Mouse (Mus musculus) urinary bladder, postnatal 14 days (tissue): ENCODE data around the gene Ep400.
A peak's percentile ranks its signal among the peaks of the same experiment; 100 is the strongest.
"Not testable (repeated sequence)": the region's sequence is repeated elsewhere in the genome, so short reads cannot be mapped to it uniquely, and the experiment has no call there.

Experiments
- DNase-seq: peaks from one replicate; pipeline ENCODE4 v3.0.0; 2021; ENCODE audit warnings: low spot score

Gene Ep400

DNA sequence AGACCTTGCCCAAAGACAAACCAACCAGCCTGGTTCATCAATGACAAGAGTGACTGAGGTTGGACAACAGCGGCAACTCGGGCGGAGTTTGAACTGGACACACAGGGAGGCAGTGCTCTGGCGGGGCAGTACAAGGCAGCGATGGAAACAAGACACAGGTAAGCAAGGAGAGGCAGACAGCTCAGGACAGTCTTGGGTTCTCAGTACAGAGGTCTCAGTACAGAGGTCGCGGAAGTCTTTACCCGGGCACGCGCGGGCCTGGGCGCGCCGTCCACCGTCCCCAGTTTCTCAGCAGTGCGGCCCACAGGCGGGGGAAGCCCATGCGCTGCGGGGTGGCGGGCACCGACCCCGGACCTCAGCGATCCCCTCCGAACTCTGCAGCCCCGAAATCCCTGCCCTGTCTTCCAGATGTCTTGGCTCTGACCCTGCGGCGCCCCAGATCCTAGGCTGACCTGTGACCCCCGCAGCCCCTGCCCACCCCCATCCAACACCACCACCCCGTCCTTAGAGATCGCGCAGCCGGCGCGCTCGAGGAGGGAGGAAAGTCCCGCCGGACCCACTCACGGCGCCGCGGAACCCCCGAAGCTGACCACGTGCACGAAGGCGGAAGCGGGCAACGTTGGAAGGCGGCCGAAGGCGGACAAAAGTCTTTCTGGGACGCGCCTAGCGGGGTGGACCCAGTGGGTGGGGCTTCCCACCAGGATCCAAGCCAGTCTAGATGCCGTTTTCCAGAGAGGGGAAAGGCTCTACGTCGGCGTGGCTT lies 9.7 kb upstream of the Ep400 start, which contains the start of gene Pus1:
Gene Pus1, minus strand, starts transcription at position 662 of the 763 bp plus-strand sequence.
- DNase-seq, result peak; percentile 95

DNA sequence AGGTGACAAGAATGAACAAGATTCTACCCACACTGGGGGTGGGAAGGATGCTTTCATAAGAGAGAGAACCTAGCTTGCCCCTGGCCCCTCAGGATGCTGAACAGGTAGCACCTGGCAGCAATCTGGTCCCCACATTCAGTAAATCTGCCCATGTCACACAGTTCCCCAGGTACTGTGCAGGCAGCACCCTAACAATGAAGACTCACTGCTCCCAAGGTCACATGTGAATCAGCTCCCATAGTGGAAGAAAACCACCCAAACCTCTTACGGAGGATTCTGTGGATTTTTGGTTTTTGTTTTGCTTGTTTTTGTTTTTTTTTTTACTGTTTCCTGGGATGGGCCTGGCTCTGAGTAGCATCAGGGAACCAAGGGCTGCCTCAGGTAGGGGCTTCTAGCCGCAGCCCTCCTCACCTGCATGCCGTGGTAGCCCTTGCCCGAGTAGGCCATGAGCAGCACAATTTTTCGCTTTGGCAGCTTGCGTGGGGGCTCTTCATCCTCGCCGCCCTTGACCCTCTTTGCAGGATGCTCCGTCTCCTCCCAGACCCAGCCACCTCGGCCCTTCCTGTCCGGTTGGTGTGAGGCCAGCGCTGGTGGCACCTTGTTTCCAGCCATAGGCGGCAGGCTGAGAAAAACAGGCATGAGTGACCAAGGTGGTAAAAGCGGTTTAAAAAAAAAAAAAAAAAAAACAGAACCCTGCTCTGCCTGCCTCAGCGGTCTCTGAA lies 8.9 kb upstream of the Ep400 start:
- DNase-seq, result no peak

DNA sequence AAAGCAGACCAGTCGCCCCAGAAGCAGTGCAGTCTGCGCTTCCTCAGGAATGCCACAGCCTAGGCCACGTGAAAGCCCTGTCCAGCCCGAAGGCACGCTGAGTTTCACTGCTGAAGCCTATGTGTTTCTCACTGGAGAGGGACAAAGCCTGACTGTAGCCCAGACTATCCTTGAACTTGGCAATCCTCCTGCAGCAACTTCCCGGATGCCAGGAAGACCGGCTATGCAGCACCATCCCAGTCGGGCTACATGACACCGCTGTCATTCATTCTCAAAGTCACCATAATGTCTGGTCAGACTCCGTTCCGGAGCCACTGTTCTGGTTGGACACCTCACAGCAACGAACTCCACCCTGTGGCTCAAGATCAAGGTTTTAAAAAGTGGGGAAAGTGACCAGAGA lies 7.7 kb upstream of the Ep400 start:
- no peak for DNase-seq

DNA sequence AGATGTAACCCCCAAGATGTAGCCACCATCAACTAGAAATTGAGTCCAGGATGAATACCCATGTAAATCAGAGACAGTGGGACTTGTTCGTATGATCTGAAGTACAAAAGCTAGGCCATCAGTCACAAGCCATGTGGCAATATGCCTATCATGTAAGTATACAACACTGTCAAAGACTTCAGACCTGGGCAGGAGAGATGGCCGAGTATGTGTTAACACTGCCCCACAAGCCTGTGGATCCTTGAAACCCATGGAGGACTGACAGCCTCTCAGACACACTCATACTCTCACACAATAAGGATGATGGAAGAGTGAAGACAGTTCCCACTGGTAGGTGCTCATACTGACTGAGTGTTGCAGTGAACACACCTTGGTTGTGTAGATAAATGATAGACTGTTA lies 5.6 kb upstream of the Ep400 start:
- no peak for DNase-seq

DNA sequence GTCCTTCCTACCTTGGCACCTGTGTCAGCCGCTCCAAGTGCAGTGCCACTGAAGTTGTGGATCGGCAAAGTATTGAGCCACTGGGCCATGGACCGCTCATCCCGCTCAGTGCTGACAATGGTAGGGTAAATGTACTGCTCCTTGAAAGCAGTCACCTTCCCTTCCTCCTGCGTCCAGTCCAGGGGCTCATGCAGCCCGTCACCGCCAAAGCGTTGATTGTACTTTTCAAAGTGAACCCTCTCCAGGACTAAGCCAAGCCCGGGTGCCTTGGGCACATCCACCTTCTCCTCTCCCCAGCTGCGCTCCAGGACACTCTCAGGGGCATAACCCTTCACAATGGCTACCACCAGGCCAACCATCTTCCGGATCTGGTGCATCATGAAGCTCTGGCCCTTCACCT lies 4.0 kb upstream of the Ep400 start:
- no peak for DNase-seq

DNA sequence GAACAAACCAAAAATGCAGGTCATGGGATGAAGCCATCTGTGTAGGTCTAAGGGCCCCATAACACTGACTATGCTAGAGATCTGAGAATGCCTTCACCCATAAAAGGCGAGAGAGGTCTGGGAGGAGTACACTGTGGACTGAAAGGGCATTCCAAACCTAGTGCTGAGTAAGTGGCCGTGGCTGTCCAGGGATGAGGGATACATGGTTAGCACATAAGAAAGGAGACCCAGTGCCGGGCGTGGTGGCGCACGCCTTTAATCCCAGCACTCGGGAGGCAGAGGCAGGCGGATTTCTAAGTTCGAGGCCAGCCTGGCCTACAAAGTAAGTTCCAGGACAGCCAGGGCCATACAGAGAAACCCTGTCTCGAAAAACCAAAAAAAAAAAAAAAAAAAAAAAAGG lies 2.4 kb upstream of the Ep400 start:
- DNase-seq, result not testable (repeated sequence)

DNA sequence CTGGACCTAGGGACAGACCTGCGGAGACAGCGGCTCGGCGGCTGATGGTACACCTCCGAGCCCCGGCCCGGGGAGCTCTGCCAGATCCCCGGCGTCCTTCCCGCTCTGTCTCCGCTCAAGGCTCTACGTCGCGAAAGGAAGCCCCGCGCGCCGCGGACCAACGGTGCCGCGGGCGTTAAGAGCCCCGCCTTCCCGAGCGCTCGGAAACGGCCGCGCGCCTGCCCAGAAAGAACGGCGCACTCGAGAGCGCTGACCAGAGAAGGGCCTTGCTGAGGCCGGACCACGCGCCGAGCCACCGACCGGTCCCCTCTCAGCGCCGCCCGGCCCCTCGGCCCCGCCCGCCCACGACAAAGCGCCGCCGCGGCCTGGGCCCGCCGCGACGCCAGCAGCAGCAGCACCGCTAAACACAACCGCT lies 479 bp downstream of the Ep400 start:
- no peak for DNase-seq

DNA sequence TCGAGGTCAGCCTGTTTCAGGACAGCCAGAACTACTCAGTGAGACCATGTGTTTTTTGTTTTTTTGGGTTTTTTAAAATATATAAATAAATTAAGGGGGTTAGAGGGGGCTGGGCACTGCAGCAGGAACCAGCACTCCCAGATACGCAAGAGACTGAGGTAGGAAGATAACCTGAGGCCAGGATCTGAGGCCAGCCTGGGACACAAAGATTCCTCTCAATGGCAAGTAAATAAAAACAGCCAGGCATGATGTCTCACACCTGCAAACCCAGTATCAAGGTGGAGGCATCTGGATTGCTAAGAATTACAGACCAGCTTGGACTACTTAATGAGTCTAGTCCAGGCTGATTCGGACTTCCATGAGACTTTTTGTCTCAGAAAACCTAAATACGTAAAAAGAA lies 1.2 kb downstream of the Ep400 start:
- no peak for DNase-seq

DNA sequence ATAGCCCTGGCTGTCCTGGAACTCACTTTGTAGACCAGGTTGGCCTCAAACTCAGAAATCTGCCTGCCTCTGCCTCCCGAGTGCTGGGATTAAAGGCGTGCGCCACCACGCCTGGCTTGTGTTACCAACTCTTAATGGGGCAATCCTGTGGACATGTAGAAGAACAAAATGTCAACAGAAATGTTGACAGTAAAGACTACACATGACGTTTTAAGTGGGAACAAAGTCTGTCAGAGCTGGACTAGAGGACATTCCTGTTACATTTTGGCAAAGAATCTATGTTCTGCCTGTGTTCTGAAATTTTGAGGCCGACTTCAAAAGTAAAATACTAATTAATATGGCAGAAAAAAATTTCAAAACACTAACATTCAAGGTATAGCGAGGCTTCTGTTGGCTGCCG lies 6.6 kb downstream of the Ep400 start:
- no peak for DNase-seq

DNA sequence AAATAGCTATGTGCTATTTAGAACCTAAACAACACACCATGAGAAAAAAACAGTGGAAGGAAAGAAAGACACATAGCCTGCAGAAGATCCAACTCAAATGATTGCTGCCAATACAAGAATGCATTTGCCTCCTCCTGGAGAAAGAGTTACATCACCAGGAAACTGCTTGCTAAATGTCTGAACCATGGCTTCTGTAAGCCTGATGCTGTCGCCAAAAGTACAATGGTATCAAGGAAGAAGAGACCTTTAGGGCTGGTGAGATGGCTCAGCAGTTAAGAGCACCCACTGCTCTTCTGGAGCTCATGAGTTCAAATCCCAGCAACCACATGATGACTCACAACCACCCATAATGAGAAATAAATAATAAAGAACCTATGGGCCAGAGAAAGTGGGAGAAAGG lies 25.5 kb downstream of the Ep400 start:
- no peak for DNase-seq

DNA sequence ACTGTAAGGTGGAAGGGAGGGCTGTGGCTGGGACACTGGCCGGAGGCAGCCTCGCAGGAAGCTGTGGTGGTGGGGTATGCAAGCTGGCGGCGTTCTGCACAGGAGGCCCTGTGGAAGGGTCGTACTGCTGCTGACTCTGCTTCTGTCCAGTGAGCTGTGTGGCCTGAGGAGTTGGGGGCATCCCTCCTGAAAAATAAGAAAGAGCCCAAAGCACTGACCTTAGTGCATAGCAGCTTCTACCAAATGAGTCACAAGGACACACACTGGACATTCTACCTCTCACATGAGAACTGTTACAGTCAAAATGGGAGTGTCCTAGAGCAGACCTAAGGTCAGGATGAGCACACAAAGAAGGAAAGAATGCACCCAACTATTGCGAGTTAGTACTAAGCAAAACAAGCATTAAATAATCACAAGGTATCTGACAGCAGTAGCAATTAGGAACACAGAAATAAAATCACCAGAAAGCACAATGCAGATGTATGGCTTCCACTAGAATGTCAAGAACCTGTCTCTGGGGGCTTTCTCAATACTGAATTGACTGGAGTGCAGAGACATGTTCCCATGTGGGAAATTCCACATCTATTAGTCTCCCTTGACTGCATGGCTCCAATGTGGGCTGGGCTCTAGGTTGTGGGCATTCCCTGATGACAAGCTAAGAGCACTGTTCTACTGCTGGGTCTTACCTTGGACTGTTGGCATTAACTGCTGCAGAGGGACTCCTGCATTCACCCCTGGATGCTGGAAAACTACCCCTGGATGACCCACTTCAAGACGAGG lies 30.8 kb downstream of the Ep400 start:
- DNase-seq, result no peak

DNA sequence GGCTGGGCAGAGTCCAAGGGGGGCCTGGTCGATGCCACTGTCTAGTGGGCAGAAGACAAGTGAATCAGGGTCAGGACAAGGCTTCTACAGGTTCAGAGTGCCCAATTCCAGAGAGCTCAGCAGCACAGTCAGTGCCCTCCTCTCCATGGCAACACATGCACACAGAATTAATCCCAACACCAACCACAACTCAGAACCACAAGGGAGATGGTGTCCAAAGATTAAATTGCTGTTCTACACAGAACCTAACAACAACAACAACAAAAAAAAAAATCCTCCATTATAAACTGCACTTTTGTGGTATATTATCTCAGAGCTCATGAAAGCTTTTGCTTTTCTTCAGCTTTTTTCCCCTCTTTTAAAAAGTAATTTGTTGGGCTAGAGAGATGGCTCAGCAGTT lies 34.9 kb downstream of the Ep400 start:
- DNase-seq, result no peak

DNA sequence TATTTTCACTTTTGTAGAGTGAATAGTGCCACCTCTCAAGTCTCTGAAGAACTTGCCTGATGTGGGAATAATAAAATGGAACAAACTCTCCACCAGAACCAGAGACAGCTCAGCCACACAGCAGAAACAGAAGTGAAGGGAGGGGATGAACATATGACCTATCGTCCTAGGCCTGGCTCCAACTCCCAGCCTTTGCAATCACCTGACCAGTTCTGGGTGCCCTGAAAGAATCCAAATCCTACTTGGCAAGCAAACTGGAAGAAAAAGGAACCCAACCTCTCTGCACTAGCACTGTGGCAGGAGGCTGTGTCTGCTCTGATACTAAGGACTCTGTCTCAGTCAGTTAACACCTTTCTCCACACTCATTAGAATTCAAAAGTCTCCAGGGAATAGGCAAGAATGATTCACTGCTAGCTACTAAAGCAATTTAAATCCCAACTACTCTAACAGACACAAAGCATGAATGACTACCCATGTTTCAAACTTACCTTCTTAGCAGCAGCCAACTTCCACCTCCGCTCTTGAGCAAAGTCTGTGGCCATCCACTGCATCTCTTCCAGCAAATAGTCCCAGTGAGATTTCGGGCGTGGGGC lies 37.2 kb downstream of the Ep400 start:
- DNase-seq, result no peak

DNA sequence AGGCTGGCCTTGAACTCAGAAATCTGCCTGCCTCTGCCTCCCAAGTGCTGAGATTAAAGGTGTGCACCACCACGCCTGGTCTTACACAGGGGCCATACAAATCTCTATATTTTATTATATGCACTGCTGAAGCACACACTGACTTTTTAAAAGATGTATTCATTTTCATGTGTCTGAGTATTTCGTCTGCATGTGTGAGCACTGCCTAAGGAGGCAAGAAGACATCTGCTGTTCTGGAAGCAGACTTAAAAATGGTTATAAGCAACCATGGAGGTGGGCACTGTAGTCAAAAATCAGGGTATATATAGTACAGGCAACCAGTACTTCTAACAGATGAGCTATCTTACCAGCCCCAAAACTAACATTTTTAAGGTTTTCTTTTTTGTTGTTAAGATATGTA lies 39.3 kb downstream of the Ep400 start:
- DNase-seq, result no peak

DNA sequence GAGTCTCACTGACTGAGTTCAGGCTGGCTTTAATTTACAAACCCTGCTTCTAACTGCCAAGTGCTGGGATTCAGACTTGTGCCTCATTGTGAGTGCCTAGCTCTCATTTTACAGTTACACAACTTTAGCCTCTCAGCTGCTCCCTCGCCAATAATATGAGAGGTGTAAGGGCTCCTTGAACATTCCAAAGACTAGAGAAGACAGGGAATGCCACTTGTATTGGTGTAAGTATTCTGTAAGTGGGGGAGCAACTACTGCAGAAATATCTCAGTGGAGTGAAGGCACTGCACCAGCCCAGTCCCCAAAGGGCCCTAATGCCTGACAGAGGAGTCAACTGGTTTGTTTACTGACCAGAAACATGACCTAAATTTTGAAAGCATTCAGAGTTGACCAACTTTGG lies 42.7 kb downstream of the Ep400 start:
- DNase-seq, result no peak

DNA sequence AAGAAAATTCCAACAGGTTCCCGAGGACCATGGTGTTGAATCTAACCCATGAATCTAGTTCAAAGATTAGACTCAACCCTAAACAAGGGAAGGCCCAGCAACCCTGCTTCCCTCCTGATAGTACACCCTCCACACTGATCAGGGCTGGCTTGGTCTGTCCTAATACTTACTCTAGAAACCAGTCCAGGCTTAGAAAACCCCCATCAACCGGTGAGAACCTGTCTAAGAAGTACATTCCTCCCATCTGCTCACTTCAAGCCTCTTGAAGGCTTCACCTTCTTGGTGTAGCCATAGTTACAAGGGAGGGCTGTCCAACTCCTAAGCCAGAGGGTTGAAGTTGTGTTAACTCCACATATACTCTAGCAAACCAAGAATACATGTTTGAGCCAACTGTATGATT lies 47.0 kb downstream of the Ep400 start:
- DNase-seq, result no peak

DNA sequence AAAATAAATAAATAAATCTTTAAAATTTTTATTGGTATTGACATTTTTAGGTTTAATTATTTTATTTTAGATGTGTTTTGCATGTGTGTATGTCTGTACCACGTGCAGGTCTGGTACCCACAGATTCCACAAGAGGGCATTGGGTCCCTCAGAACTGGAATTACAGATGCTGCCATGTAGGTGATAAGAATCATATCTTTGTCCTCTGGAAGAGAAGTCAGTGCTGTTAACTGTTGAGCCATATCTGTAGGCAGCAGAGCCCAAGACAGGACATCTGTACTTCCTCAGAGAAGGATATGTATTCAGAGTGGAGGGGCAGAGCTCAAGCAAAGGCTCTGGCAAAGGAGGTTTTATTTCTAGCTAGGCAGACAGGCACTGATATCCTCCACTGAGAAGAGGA lies 49.1 kb downstream of the Ep400 start:
- not testable (repeated sequence) for DNase-seq

DNA sequence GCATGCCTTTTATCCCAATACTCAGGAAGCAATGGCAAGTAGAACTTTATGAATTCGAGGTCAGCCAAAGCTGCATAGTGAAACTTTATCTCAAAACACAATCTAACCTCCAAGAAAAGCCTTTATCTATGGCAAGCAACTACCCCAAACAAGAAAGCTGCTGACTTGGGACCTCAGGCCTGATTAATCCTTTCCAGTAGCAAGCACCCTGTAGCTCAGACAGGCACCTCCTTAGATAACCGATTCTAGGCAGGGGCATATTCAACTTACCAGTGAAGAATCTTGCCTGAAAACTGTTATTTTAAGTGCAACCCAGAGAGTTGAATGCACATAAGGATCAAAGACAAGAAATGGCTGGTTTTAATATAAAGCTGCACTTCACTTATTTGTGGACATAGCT lies 59.1 kb downstream of the Ep400 start:
- DNase-seq, result no peak

DNA sequence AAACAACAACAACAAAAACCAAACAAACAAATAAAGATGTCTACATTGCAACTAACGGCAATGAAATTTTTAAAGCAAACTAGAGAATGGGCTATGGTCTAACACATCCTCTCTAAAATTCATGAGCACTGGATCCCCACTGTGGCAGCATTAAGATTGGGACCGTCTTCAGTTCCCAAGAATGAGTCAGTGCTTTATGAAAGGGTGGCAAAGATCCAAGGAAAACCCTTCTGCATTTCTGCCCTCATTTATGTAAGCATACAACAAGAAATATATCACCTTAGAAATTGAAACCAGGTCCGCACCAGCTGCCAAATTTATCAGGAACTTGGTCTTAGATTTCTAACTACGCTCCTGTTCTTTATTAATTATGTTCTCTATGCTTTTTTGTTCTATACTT lies 61.3 kb downstream of the Ep400 start:
- DNase-seq, result no peak

DNA sequence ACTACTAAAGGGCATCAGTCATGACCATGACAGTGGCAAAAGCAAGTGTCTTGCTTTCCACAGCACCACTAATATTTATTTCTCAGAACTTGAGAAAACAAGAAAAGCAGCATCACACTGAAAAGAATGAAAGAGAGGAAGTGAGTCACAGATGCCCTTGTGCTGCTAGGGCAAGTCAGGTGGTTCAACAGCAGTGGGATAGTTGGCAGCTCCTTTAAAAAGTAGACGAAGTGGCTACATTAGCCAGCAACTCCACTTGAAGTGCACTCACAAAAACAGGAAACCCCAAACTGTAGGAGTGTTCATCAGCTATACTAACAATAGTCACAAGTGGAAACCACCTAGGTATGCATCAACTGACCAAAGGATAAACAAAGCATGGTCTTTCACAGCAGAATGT lies 66.5 kb downstream of the Ep400 start:
- DNase-seq, result no peak

DNA sequence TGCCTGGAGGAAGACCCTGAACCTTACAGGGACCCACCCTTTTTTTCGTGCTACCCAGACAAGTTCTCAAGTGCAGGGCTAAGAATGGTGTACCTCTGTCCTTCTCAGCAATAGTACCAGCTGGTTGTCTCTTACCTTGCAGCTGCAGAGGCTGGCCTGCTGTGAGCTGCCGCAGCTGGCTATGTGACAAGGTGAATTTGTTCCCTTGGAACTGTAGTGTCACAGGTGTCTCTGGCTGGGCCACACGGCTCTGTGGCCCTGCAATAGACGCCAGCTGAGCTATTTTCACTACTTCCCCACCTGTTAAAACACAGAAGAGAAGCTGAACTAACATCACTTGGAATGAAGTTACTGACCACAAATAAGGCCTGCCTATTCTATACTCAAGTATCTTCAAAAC lies 71.9 kb downstream of the Ep400 start:
- no peak for DNase-seq

DNA sequence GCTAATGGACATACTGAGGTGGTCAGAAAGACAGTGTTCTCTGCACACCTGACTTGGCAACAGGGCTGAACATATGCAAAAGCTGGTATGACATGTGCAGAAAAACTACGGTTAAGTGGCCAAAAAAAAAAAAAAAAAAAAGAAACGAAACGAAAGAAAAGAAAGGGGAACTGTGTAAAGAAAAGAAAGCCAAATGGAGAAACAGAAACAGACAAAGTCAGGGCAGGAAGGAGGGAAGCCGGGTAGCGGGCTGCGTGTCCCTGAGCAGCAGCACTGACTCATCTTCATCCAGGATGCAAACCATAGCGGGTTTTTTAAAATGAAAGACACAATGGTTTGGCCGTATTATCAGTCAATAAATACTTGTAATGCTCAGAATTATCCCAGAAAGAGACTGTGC lies 88.5 kb downstream of the Ep400 start:
- no peak for DNase-seq
